Mouse (Mus musculus): Measurements from ENCODE around the gene Olfr1420. TPM values are rescaled to one million over a fixed set of nuclear protein-coding genes. Genes with fewer than 3 reads are reported as not detected.
A peak's percentile ranks its signal among the peaks of the same experiment; 100 is the strongest.
"Not testable (repeated sequence)": the region's sequence is repeated elsewhere in the genome, so short reads cannot be mapped to it uniquely, and the experiment has no call there.

Olfr1420 gene
- polyA plus RNA-seq, 1 experiment from 2014 or later = not detected

DNA sequence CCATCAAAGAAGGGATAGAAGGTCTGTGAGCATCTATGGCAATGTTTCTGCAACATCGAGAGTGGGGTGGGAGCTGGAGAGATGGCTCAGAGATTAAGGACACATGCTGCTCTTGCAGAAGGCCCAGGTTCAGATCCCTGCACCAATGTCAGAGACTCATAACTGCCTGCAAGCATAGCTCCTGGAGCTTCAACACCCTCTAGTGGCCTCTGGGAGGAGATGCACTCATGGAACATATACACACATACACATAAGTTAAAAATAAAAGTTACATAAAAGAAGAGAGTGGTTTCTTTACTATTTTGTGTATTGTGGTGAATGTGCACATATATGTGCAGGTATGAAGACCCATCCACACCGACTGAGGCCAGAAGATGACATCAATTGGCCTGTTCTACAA, 18.5 kb upstream of the Olfr1420 start:
- Histone ChIP-seq H3K9ac (no peak overlapping the region), H3K36me3 (ENCODE audit: insufficient read depth) (no peaks in the 10 kb centered on the region), H3K27ac (ENCODE audit: low read depth) (no peak overlapping the region), H3K4me1 (ENCODE audit: insufficient read depth) (no peaks in the 10 kb centered on the region), H3K27me3 (ENCODE audit: insufficient read depth, low read length) (no peaks in the 10 kb centered on the region), H3K9me3 (ENCODE audit: low read depth, low read length) (0 out of 2 replicates have a peak, but pooled peaks cover 3% of the 10 kb centered on the region), H3K4me3 (ENCODE audit: low read depth, low read length) (no peak overlapping the region), H3K4me2 (no peak overlapping the region)
- DNase-seq (no peak), ATAC-seq (ENCODE audit: insufficient read depth) (no peak)
- peak; percentile 26 for TF ChIP-seq CTCF (IDR thresholded peaks at IDR 0.05; ENCODE audit: low read depth)
- whole genome bisulfite sequencing = 81% methylated on average over 2 of the region's 2 CpGs

DNA sequence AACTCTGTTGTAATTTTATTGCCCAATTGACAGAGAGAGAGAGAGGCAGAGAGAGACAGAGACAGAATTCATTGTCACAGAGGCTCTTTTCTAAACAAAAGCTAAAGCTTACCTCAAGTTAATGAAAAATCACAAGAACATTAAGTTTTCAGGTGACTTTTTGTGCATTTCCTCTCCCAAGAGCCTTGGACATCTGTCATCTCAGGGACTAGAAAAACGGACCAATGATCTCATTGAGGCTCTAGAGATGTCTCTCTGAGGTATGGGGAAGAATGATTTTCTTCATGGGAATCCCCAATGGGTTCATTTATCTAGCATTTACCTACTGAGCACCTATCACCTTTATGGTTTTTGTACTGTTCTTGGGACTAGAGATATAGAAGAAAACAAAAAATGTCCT, 11.4 kb upstream of the Olfr1420 start, which contains the start of gene Olfr1419:
Gene Olfr1419, minus strand, starts transcription at position 101 of the 400 bp plus-strand sequence.
- H3K36me3 ChIP-seq (ENCODE audit: insufficient read depth) = no peaks in the 10 kb centered on the region
- H3K9ac ChIP-seq = no peak within 1 kb of the TSS
- H3K27ac ChIP-seq (ENCODE audit: low read depth) = no peak within 1 kb of the TSS
- H3K9me3 ChIP-seq (ENCODE audit: low read depth, low read length) = no peaks in the 10 kb centered on the region
- H3K4me2 ChIP-seq = no peak within 1 kb of the TSS
- H3K4me1 ChIP-seq (ENCODE audit: insufficient read depth) = no peaks in the 10 kb centered on the region
- H3K27me3 ChIP-seq (ENCODE audit: insufficient read depth, low read length) = no peaks in the 10 kb centered on the region
- 34% methylated on average over 1 of the region's 1 CpGs for WGBS
- no peak within 1 kb of the TSS for H3K4me3 ChIP-seq (ENCODE audit: low read depth, low read length)
- no peak for TF ChIP-seq CTCF (IDR thresholded peaks at IDR 0.05; ENCODE audit: low read depth)
- ATAC-seq (ENCODE audit: insufficient read depth) (no peak), DNase-seq (no peak)

DNA sequence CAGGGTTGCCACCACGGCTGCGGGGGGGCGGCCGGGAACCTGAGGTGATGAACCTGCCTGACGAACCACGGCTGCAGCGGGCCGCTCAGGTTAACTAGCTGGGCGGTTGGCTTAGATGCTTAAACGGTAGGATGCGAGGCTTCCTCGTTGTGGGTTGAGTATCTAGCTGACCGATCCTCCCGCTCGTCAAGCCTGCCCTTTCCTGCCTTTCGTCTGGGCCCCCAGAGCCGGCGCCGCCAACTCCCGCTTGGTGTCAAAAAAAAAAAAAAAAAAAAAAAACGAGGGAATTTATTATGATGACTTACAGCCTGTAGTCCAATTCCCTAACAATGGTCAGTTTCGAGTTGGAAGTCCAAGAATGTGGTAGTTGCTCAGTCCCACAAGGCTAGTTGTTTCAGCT, 8.0 kb upstream of the Olfr1420 start:
- DNase-seq; H3K9me3 ChIP-seq (ENCODE audit: low read depth, low read length); H3K36me3 ChIP-seq (ENCODE audit: insufficient read depth); H3K27me3 ChIP-seq (ENCODE audit: insufficient read depth, low read length); H3K4me1 ChIP-seq (ENCODE audit: insufficient read depth); H3K9ac ChIP-seq; ATAC-seq (ENCODE audit: insufficient read depth); H3K27ac ChIP-seq (ENCODE audit: low read depth); H3K4me3 ChIP-seq (ENCODE audit: low read depth, low read length); H3K4me2 ChIP-seq: not testable (repeated sequence)
- WGBS = 55% methylated on average over 22 of the region's 22 CpGs

DNA sequence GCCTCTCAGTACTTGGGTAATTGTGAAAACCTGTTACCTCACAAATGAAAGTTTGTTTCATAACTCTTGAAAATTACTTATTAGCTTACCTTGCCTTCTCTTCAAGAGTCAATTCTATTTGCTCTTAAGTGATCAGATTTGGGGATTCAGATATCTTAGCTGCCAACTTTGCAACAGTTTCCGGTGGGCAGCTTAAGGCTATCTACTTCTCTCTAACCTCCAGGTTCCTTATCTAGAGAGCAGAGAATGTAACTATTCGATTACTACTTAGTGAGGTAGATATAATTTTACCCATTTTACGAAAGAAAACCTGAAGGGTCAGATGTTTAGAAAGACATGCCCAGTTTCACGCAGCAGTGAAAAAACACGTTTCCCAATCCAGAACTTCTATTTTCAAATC, 24.7 kb downstream of the Olfr1420 start:
- Histone ChIP-seq H3K36me3 (ENCODE audit: insufficient read depth) (peaks cover 14% of the 10 kb centered on the region), H3K9ac (no peak overlapping the region), H3K4me3 (ENCODE audit: low read depth, low read length) (peak overlapping the region; percentile 72), H3K27ac (ENCODE audit: low read depth) (no peak overlapping the region), H3K27me3 (ENCODE audit: insufficient read depth, low read length) (no peaks in the 10 kb centered on the region), H3K4me2 (peak overlapping the region; percentile 86), H3K4me1 (ENCODE audit: insufficient read depth) (peaks cover 6% of the 10 kb centered on the region; the same call in 1 of the 2 replicates), H3K9me3 (ENCODE audit: low read depth, low read length) (no peaks in the 10 kb centered on the region)
- DNase-seq (no peak), ATAC-seq (ENCODE audit: insufficient read depth) (no peak)
- WGBS = 88% methylated on average over 5 of the region's 5 CpGs
- TF ChIP-seq CTCF (IDR thresholded peaks at IDR 0.05; ENCODE audit: low read depth) = no peak

DNA sequence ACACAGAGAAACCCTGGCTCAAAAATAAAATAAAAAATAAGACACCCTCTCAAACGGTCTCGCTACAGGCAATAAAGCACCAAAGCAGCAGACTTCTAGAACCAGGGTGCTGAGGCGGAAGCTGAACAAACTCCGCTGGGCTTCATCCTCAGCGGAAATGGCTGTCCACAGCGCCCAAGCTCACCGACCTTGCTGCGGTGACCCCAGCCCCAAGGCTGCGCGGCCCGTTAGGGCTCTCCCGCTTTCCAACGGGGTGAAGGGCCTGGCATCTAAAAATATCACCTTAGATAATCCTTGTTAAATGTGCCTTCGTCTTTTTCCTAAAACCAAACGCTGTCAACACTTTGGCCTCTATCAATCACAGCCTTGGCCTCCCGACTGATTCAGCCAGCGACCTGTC, 25.2 kb downstream of the Olfr1420 start:
- 1% methylated on average over 17 of the region's 17 CpGs for WGBS
- H3K36me3 ChIP-seq (ENCODE audit: insufficient read depth) = peaks cover 16% of the 10 kb centered on the region
- no peaks in the 10 kb centered on the region for H3K27me3 ChIP-seq (ENCODE audit: insufficient read depth, low read length)
- ATAC-seq (ENCODE audit: insufficient read depth) (peak; percentile 50; the same call in 1 of the 2 replicates), DNase-seq (no peak)
- H3K4me1 ChIP-seq (ENCODE audit: insufficient read depth) = peaks cover 9% of the 10 kb centered on the region
- H3K4me3 ChIP-seq (ENCODE audit: low read depth, low read length) = peak overlapping the region; percentile 72
- peak overlapping the region; percentile 89 for H3K27ac ChIP-seq (ENCODE audit: low read depth)
- no peak for TF ChIP-seq CTCF (IDR thresholded peaks at IDR 0.05; ENCODE audit: low read depth)
- H3K9ac ChIP-seq = peak overlapping the region; percentile 59
- H3K9me3 ChIP-seq (ENCODE audit: low read depth, low read length) = no peaks in the 10 kb centered on the region
- H3K4me2 ChIP-seq = peak overlapping the region; percentile 86

DNA sequence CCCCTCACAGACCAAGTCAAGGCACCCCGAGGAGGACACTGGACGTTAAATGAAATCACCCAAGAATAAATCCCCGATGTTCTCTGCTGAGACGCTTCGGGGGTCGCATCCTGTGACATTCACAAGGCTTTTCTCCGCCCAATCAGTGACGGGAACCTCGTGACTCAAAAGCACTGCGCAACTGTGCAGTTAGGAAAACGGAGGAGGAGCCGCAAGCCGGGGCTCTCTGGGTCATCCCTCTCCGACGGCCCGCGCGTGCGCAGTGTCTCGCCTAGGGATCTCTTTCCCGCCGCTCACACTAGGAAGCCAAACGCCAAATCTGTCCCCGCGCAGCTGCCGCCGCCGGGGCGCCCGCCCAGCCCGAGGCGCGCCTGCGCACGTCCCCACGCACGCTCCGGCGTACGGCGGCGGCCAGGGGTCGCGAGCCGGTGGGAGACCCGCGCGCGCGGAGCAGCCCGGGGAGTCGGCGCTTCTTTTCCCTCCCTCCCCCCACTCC, 25.7 kb downstream of the Olfr1420 start, which contains the start of gene Patl1:
Gene Patl1, plus strand, starts transcription at position 363 of the 496 bp plus-strand sequence.
- Histone ChIP-seq H3K9ac (peak within 1 kb of the TSS; percentile 85), H3K4me1 (ENCODE audit: insufficient read depth) (peaks cover 9% of the 10 kb centered on the region), H3K9me3 (ENCODE audit: low read depth, low read length) (no peaks in the 10 kb centered on the region), H3K4me2 (peak within 1 kb of the TSS; percentile 86), H3K27me3 (ENCODE audit: insufficient read depth, low read length) (no peaks in the 10 kb centered on the region), H3K27ac (ENCODE audit: low read depth) (peak within 1 kb of the TSS; percentile 89), H3K4me3 (ENCODE audit: low read depth, low read length) (peak within 1 kb of the TSS; percentile 72), H3K36me3 (ENCODE audit: insufficient read depth) (peaks cover 16% of the 10 kb centered on the region)
- no peak for TF ChIP-seq CTCF (IDR thresholded peaks at IDR 0.05; ENCODE audit: low read depth)
- WGBS = under 1% methylated on average over 53 of the region's 53 CpGs
- DNase-seq = peak; percentile 99
- peak; percentile 97 for ATAC-seq (ENCODE audit: insufficient read depth)

DNA sequence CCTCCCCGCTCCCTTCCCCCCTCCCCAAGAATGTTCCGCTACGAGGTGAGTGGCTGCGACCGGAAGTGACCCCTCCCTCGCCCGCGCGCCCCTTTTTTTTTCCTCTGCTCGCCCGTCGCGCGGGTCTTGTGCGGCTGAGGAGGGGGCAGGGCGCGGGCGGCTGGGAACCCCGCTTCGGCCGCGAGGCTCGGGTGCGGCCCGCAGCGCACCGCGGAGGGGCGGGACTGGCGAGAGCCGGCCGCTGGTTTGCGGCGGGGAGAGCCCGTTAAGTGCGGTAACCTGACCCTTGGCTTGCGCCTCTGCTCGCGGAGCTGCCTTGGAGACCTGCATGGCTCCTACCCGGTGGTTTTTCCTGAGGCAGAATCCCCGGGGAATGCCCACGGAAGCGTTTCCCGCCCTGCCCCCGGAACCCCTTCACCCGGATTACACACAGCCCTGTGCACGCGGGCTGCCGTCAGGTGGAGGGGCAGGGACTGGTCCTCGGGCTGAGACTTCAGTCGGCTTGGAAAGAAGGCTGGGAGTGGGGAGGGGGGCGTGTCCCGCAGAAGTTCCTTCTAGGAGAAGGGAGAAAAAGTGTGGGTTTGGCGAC, 26.3 kb downstream of the Olfr1420 start:
- DNase-seq (peak; percentile 66), ATAC-seq (ENCODE audit: insufficient read depth) (peak; percentile 55)
- Histone ChIP-seq H3K9ac (peak overlapping the region; percentile 85), H3K4me1 (ENCODE audit: insufficient read depth) (peaks cover 9% of the 10 kb centered on the region), H3K9me3 (ENCODE audit: low read depth, low read length) (no peaks in the 10 kb centered on the region), H3K27me3 (ENCODE audit: insufficient read depth, low read length) (no peaks in the 10 kb centered on the region), H3K36me3 (ENCODE audit: insufficient read depth) (peaks cover 16% of the 10 kb centered on the region), H3K4me2 (peak overlapping the region; percentile 86), H3K4me3 (ENCODE audit: low read depth, low read length) (peak overlapping the region; percentile 72), H3K27ac (ENCODE audit: low read depth) (peak overlapping the region; percentile 89)
- no peak for TF ChIP-seq CTCF (IDR thresholded peaks at IDR 0.05; ENCODE audit: low read depth)
- WGBS = under 1% methylated on average over 54 of the region's 54 CpGs
